Mouse (Mus musculus) right cerebral cortex, postnatal 14 days (tissue): ENCODE measurements around the gene Prkci.
A peak's percentile ranks its signal among the peaks of the same experiment; 100 is the strongest.

Source experiments
- DNase-seq: peaks from one replicate; pipeline ENCODE4 v3.0.0; 2022

The Prkci gene

GRCm38 (mm10) chr3:31089956-31090355, 94.4 kb downstream of the Prkci start:
- no peak for DNase-seq

GRCm38 (mm10) chr3:31093196-31093595, 97.6 kb downstream of the Prkci start:
- DNase-seq: peak; percentile 49

- DNase-seq: peak; percentile 54
These were observed 98.2 kb downstream of the Prkci start for GRCm38 (mm10) chr3:31093627-31094351.

- DNase-seq: peak; percentile 95
These were observed 99.1 kb downstream of the Prkci start, which contains the start of gene Skil for GRCm38 (mm10) chr3:31094531-31095178. Gene Skil, plus strand, starts transcription at chr3:31095058.

GRCm38 (mm10) chr3:31095179-31095490, 99.6 kb downstream of the Prkci start:
- DNase-seq: no peak

- peak; percentile 52 for DNase-seq
These were observed 100.1 kb downstream of the Prkci start for GRCm38 (mm10) chr3:31095491-31096154.

- DNase-seq: no peak
These were observed 100.9 kb downstream of the Prkci start for GRCm38 (mm10) chr3:31096155-31097101.

- DNase-seq: no peak
These were observed 101.7 kb downstream of the Prkci start for GRCm38 (mm10) chr3:31097102-31097720.

- no peak for DNase-seq
These were observed 102.4 kb downstream of the Prkci start for GRCm38 (mm10) chr3:31097976-31098375.

- no peak for DNase-seq
These were observed 103.0 kb downstream of the Prkci start for GRCm38 (mm10) chr3:31098556-31098955.

GRCm38 (mm10) chr3:31100026-31100425, 104.5 kb downstream of the Prkci start:
- DNase-seq: no peak

GRCm38 (mm10) chr3:31100802-31101201, 105.3 kb downstream of the Prkci start:
- DNase-seq: no peak
